Mouse (Mus musculus): ENCODE measurements around the gene Cybc1. TPM values are rescaled to one million over a fixed set of nuclear protein-coding genes. Genes with fewer than 3 reads are reported as not detected.

Gene Cybc1
- 24.4 and 38.6 TPM in 2 replicates for polyA plus RNA-seq (2012; rRNA removed; ENCODE audit: low replicate concordance)

DNA sequence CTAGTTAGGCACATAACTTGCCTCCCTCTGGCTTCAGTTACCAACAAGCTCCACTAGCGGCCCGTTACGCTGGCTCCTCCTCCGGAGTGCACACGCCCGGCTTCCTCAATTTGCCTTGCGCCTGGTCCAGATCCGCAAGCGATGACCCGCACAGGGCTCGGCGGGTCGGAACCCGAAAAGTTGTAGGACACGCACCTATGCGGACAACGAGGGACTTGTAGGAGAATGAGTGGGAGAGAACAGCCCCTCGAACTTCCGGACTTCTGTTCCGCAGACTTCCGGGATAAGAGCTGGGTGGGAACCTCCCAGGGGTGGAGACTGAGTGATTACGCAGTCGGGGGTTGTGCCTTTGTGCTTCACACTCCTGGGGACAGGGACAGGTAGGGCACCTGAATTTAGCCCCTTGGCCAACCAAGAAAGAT, at the start of gene Cybc1:
Gene Cybc1, minus strand, starts transcription at position 305 of the 422 bp plus-strand sequence.

DNA sequence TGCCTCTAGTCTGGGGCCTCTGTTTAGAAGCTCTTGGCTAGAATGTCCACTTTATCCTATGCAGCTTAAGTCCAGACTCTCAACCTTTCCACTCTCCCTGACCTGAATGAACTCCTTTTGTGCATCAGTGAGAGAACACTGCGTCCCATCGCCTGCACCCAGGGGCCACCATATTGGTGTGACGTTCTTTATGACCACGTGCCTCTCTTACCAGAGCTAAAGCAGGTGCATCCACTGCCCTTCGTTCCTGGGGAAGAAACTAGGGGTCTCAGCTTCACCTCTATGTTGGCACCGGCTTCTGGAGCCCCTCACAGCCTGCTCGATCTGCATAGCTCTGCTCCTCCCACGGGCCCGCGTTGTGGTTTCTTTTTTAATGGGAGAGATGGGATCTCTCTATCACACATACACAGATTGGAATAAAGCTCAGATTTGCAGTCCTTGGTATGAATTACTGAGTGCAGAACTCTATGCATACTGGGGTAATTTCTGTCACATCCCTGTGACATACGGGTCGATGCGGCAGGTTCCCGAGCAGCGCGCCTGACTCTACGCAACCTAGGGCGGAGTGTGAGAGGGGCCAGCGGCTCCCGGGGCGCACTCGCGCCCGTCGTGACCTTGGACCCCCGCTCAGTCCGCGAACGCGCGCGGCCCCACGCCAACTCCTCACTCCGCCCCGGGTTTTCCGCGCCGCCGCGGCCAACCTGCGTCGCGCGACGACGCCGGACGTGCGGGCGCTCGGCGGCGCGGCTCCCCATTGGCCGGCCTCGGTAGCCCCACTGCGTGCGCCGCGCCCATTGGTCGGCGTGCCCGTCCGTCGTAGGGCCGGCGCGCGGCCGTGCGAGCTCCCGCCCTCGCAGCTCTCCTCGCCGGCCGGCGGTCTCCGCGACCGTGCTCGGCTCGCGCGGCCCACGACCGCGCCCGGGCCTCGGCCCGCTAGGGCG, 30.3 kb upstream of the Cybc1 start, which contains the start of gene Foxk2:
Gene Foxk2, plus strand, starts transcription at position 831 of the 941 bp plus-strand sequence.

GRCm38 (mm10) chr11:121236564-121237344, 7.6 kb upstream of the Cybc1 start, which contains the start of gene Narf:
Narf (plus strand) TSS chr11:121237253.

GRCm38 (mm10) chr11:121204161-121205006, 24.7 kb downstream of the Cybc1 start, which contains the start of the genes Hexdc and Ogfod3:
Hexdc (plus strand) TSS chr11:121204433.
Ogfod3 (minus strand) TSS chr11:121204711.

Other genes starting within 250 kb of the Cybc1 start
- 67.7 and 113 TPM in 2 replicates for gene Csnk1d, start 238.0 kb downstream of the Cybc1 start, polyA plus RNA-seq (2012; rRNA removed; ENCODE audit: low replicate concordance)
- gene Cd7, start 189.9 kb downstream of the Cybc1 start, polyA plus RNA-seq (2012; rRNA removed; ENCODE audit: low replicate concordance) = 2.0 and 6.1 TPM in 2 replicates
- 3.2 TPM in 1 of 2 replicates, not detected in the other for gene Sectm1b, start 165.8 kb downstream of the Cybc1 start, polyA plus RNA-seq (2012; rRNA removed; ENCODE audit: low replicate concordance)
- gene Sectm1a, start 148.1 kb downstream of the Cybc1 start, polyA plus RNA-seq (2012; rRNA removed; ENCODE audit: low replicate concordance) = 0.21 and 1.2 TPM in 2 replicates
- gene Tex19.2, start 110.6 kb downstream of the Cybc1 start, polyA plus RNA-seq (2012; rRNA removed; ENCODE audit: low replicate concordance) = not detected in 2 replicates
- gene Tex19.1, start 83.2 kb downstream of the Cybc1 start, polyA plus RNA-seq (2012; rRNA removed; ENCODE audit: low replicate concordance) = 0.09 TPM in 1 of 2 replicates, not detected in the other
- 0.06 TPM in 1 of 2 replicates, not detected in the other for gene Uts2r, start 69.1 kb downstream of the Cybc1 start, polyA plus RNA-seq (2012; rRNA removed; ENCODE audit: low replicate concordance)
- gene Hexdc, start 24.9 kb downstream of the Cybc1 start, polyA plus RNA-seq (2012; rRNA removed; ENCODE audit: low replicate concordance) = 14.6 and 22.0 TPM in 2 replicates
- gene Ogfod3, start 24.6 kb downstream of the Cybc1 start, polyA plus RNA-seq (2012; rRNA removed; ENCODE audit: low replicate concordance) = 13.7 and 16.6 TPM in 2 replicates
- gene Narf, start 7.9 kb upstream of the Cybc1 start, polyA plus RNA-seq (2012; rRNA removed; ENCODE audit: low replicate concordance) = 32.7 and 35.6 TPM in 2 replicates
- gene Foxk2, start 30.7 kb upstream of the Cybc1 start, polyA plus RNA-seq (2012; rRNA removed; ENCODE audit: low replicate concordance) = 31.9 and 52.8 TPM in 2 replicates
- gene Wdr45b, start 125.1 kb upstream of the Cybc1 start, polyA plus RNA-seq (2012; rRNA removed; ENCODE audit: low replicate concordance) = 53.6 and 69.7 TPM in 2 replicates
- gene Rab40b, start 158.9 kb upstream of the Cybc1 start, polyA plus RNA-seq (2012; rRNA removed; ENCODE audit: low replicate concordance) = 7.6 and 9.7 TPM in 2 replicates
- gene Fn3krp, start 192.1 kb upstream of the Cybc1 start, polyA plus RNA-seq (2012; rRNA removed; ENCODE audit: low replicate concordance) = 15.5 and 20.2 TPM in 2 replicates
- gene Fn3k, start 205.6 kb upstream of the Cybc1 start, polyA plus RNA-seq (2012; rRNA removed; ENCODE audit: low replicate concordance) = 5.7 and 7.6 TPM in 2 replicates
- gene Tbcd, start 222.6 kb upstream of the Cybc1 start, polyA plus RNA-seq (2012; rRNA removed; ENCODE audit: low replicate concordance) = 71.3 and 86.8 TPM in 2 replicates

Measured in subcutaneous adipose tissue, adult 2 months (tissue).